Mouse (Mus musculus) G1E (cell line): ENCODE data around the gene Gphn. TPM values are rescaled to one million over a fixed set of nuclear protein-coding genes. Genes with fewer than 3 reads are reported as not detected.
A peak's percentile ranks its signal among the peaks of the same experiment; 100 is the strongest.
"Not testable (repeated sequence)": the region's sequence is repeated elsewhere in the genome, so short reads cannot be mapped to it uniquely, and the experiment has no call there.

Experiments used
- ATAC-seq: 2 replicates; pipeline ENCODE4 v1.8.0; 2016; ENCODE audit warnings: mild to moderate bottlenecking; ENCODE audit not compliant: insufficient number of reproducible peaks, poor library complexity, low FRiP score, severe bottlenecking; ENCODE audit errors: extremely low read depth
- DNase-seq: peaks from one replicate; pipeline ENCODE4 v3.0.0; 2012; ENCODE audit warnings: low spot score
- H3K27me3 ChIP-seq: 2 replicates; pipeline ENCODE4 v1.6.1; 2012; ENCODE audit warnings: mild to moderate bottlenecking, low read length, inconsistent platforms; ENCODE audit not compliant: insufficient read depth
- H3K36me3 ChIP-seq: replicated peaks from 2 replicates; pipeline ENCODE3; 2012; ENCODE audit warnings: mild to moderate bottlenecking, inconsistent platforms
- H3K4me1 ChIP-seq: 2 replicates; pipeline ENCODE4 v1.6.1; 2012; ENCODE audit warnings: low read depth, low read length, inconsistent platforms, mixed read lengths; ENCODE audit not compliant: insufficient read depth
- H3K4me3 ChIP-seq: 2 replicates; pipeline ENCODE4 v1.5.1; 2012; ENCODE audit warnings: low read depth, mild to moderate bottlenecking, inconsistent platforms, low read length, moderate library complexity, mixed read lengths
- H3K9me3 ChIP-seq: replicated peaks from 2 replicates; pipeline ENCODE4 v1.6.1; 2012; ENCODE audit warnings: inconsistent platforms
- CTCF ChIP-seq: IDR thresholded peaks from 2 replicates; pipeline ENCODE4 v1.5.1; 2012; ENCODE audit warnings: low read depth, low read length, inconsistent platforms, mixed read lengths
- GATA1 ChIP-seq: IDR thresholded peaks from 2 replicates; pipeline ENCODE4 v1.6.1; 2012; ENCODE audit warnings: borderline replicate concordance, low read length, inconsistent platforms, mixed read lengths
- GATA2 ChIP-seq: IDR thresholded peaks from 2 replicates; pipeline ENCODE4 v1.6.1; 2012; ENCODE audit warnings: low read depth, low read length, inconsistent platforms, borderline replicate concordance
- POLR2AphosphoS5 ChIP-seq: IDR thresholded peaks from 2 replicates; pipeline ENCODE4 v1.6.1; 2012; ENCODE audit warnings: low read depth, low read length, inconsistent platforms; ENCODE audit not compliant: insufficient replicate concordance
- TAL1 ChIP-seq: conservative IDR thresholded peaks from 2 replicates; pipeline ENCODE4 v1.6.1; 2012; ENCODE audit warnings: low read depth, low read length, inconsistent platforms, mixed read lengths
- polyA plus RNA-seq: library from polyadenylated mRNA; stranded (reverse); fragments of >175 nt; gene quantifications from 2 replicates; pipeline ENCODE4 v1.2.3, GENCODE M21; 2012
- total RNA-seq, 2 experiments: library from RNA; stranded (forward) in 1 of 2; stranded (reverse) in 1 of 2; fragments of 200-1000 nt in 1 of 2; fragments of >200 nt in 1 of 2; fragmentation: Nextera tagmentation in 1 of 2; gene quantifications; 2 replicates each; pipeline ENCODE4 v1.2.3; 2014 to 2017

Gene Gphn
- total and polyA plus RNA-seq, 3 experiments = 18.9 to 68.3 (median 29.1) TPM

DNA sequence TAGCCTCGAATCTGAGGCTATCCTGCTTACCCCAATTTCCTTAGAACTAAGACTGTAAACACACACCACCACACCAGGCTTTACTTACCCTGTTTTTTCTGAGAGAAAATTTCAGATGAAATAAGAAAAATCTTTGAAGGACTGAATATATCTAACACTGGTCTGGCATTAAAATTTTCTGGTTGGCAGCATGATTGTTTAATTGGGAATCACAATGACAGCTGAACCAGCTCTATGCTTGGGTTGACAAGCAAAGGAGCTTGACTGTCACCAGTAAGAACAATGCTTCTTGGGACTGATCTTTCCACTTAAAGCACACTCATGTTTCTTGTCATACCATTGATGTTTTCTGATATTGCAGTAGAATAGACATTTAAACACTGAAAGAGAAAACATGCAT is 296.0 kb downstream of the Gphn start:
- DNase-seq (no peak), ATAC-seq (no peak)
- Histone ChIP-seq H3K9me3 (no peaks in the 10 kb centered on the region), H3K36me3 (no peaks in the 10 kb centered on the region), H3K4me3 (no peak overlapping the region), H3K27me3 (no peaks in the 10 kb centered on the region), H3K4me1 (no peaks in the 10 kb centered on the region)
- TF ChIP-seq POLR2AphosphoS5 = no peak
- no peak for TF ChIP-seq GATA1
- TF ChIP-seq TAL1 = no peak
- no peak for TF ChIP-seq CTCF
- TF ChIP-seq GATA2 = no peak

DNA sequence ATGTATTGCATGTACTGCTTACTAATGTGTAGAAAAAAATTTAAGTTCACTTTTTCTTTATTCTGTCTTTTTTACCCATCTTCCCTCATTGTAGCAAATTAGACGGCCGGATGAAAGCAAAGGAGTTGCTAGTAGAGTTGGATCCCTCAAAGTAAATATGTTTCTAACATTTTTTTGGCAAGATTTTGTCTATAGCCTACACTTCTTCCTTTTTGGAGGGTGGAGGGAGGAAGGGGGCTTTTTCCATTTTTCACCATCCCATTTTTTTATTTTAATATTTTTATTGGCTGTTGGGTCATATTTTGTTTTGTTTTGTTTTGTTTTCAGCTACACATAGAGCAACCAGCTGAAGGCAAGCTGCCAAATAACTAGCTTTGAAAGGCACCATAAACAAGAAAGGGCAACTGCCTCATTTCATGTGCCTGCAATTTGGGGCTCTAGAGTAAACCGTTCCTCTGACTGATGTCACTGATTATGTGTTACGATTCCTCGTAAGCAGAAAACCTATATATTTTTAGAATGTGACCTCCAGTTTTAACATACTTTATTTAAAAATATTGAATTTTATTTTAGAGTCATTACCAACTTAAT is 296.7 kb downstream of the Gphn start:
- H3K36me3 ChIP-seq = no peaks in the 10 kb centered on the region
- H3K27me3 ChIP-seq = no peaks in the 10 kb centered on the region
- no peak overlapping the region for H3K4me3 ChIP-seq
- no peak for ATAC-seq
- H3K9me3 ChIP-seq = no peaks in the 10 kb centered on the region
- no peak for DNase-seq
- TF ChIP-seq TAL1 (no peak), CTCF (no peak)
- H3K4me1 ChIP-seq = no peaks in the 10 kb centered on the region

DNA sequence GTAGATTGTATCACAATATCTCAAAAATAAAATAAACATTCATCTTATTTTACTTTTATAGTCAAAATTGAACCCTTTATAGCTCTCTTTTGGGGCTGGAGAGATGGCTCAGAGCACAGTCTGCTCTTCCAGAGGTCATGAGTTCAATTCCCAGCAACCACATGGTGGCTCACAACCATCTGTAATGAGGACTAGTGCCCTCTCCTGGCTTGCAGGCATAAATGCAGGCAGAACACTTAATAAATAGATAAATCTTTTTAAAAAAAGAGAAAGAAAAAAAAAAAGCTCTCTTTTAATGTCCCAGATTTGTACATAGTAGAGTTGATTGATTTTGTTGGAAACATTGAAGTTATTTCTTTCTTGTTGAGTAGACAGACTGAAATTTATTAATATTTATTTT is 311.4 kb downstream of the Gphn start:
- H3K4me1 ChIP-seq, DNase-seq, ATAC-seq, H3K36me3 ChIP-seq, H3K4me3 ChIP-seq, H3K27me3 ChIP-seq, H3K9me3 ChIP-seq: not testable (repeated sequence)

DNA sequence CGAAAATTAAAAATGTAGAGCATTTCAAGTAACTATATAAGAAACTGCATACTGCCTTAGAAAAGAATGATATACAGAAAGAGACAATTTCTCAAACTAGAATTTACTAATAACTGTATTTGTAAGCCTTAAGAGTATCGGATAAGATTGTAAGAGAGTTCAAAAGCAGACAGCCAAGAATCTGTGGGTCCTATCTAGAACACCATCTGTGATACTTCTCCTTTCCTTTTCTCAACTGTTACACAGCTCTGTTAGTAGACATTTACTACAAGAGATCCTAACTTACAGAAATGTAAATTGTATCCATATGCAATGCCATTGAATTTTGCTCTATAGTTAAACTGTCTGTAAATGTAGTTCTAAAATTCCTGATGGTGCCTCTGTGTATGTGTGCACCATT is 324.7 kb downstream of the Gphn start:
- TF ChIP-seq TAL1 (peak; percentile 44), CTCF (no peak)
- peaks cover 6% of the 10 kb centered on the region for H3K4me1 ChIP-seq
- ATAC-seq (peak; percentile 89), DNase-seq (no peak)
- H3K36me3 ChIP-seq = no peaks in the 10 kb centered on the region
- no peaks in the 10 kb centered on the region for H3K9me3 ChIP-seq
- H3K4me3 ChIP-seq = no peak overlapping the region
- H3K27me3 ChIP-seq = no peaks in the 10 kb centered on the region

DNA sequence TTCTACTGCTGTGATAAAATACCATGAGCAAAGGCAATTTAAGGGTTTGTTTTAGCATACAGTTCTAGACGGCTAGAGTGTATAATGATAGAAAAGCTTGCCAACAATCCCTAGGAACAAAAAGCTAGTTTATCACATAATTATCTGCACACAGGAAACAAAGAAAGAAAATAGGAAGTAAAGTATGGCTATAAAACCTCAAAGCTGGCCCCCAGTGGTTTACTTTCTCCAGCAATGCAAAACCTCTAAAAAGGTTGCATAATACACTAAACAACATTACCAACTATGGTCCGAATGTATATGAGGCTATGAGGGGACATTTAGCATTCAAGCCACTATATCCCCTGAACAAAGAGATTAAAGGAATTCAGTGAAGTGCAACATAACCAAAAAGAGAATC is 405.6 kb downstream of the Gphn start:
- Histone ChIP-seq H3K9me3 (no peaks in the 10 kb centered on the region), H3K27me3 (no peaks in the 10 kb centered on the region), H3K36me3 (peaks cover 9% of the 10 kb centered on the region), H3K4me1 (no peaks in the 10 kb centered on the region), H3K4me3 (no peak overlapping the region)
- TF ChIP-seq GATA2 (no peak), GATA1 (no peak), TAL1 (no peak), CTCF (no peak), POLR2AphosphoS5 (no peak)
- ATAC-seq = no peak
- DNase-seq = no peak

DNA sequence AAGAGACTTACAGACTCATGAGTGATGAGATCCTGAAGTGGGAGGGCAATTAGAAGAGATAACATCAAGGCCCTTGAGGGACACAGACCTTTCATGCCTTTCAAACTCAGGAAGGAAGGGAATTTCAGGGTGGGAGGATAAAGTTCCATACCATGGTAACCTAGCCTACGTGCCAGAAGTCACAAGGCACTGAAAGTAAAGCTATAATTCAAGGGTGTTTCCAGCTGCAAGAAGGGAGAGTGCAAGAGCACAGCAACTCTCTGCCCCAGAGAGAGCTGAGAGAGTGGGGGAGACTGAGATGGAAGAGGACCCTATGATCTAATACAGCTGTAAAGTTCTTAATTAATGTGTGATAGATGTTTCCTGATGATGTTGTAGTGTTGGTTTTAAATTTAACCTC is 413.3 kb downstream of the Gphn start:
- no peak for TF ChIP-seq GATA2
- no peak for TF ChIP-seq GATA1
- TF ChIP-seq TAL1 = no peak
- TF ChIP-seq POLR2AphosphoS5 = no peak
- no peak for TF ChIP-seq CTCF
- H3K4me3 ChIP-seq = no peak overlapping the region
- H3K27me3 ChIP-seq = no peaks in the 10 kb centered on the region
- H3K36me3 ChIP-seq = peaks cover 6% of the 10 kb centered on the region
- no peak for DNase-seq
- ATAC-seq = no peak
- H3K9me3 ChIP-seq = no peaks in the 10 kb centered on the region
- no peaks in the 10 kb centered on the region for H3K4me1 ChIP-seq

DNA sequence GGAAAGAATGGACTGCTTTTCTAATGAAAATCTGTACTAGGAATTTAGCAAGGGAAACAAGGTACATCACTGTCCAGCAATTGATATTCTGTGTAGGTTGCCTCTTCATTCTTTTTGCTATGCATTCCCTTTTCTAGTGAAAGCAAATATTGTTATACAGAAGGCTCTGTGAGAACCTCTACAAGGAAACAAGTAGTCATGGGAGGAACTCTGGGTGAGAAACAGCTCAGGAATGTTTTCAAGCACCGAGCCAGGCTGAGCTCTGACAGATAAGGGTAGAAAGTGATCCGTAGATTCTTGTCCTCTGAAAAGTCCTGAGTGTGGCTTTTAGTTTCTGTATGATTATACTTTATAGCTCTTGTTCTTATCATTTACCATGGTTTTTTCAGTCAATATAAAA is 413.9 kb downstream of the Gphn start:
- H3K9me3 ChIP-seq = no peaks in the 10 kb centered on the region
- H3K36me3 ChIP-seq = peaks cover 6% of the 10 kb centered on the region
- no peak for TF ChIP-seq CTCF
- TF ChIP-seq GATA2 = no peak
- no peak for TF ChIP-seq GATA1
- TF ChIP-seq POLR2AphosphoS5 = no peak
- no peak for TF ChIP-seq TAL1
- no peak overlapping the region for H3K4me3 ChIP-seq
- DNase-seq (no peak), ATAC-seq (no peak)
- no peaks in the 10 kb centered on the region for H3K4me1 ChIP-seq
- no peaks in the 10 kb centered on the region for H3K27me3 ChIP-seq
